Mouse (Mus musculus) megakaryocyte, embryonic 14.5 days (primary cell): ENCODE data around the gene Ttyh1. TPM values are rescaled to one million over a fixed set of nuclear protein-coding genes. Genes with fewer than 3 reads are reported as not detected.

ENCODE experiments used
- H3K27me3 ChIP-seq: replicated peaks from 2 replicates; pipeline ENCODE3; 2012; ENCODE audit warnings: inconsistent platforms
- H3K36me3 ChIP-seq: replicated peaks from 2 replicates; pipeline ENCODE3; 2012; ENCODE audit warnings: low read length, inconsistent platforms, mixed read lengths
- H3K4me1 ChIP-seq: 2 replicates; pipeline ENCODE4 v1.6.1; 2012; ENCODE audit warnings: inconsistent platforms
- H3K4me3 ChIP-seq: replicated peaks from 2 replicates; pipeline ENCODE3; 2012; ENCODE audit warnings: moderate library complexity, mild to moderate bottlenecking, inconsistent platforms
- H3K9me3 ChIP-seq: 2 replicates; pipeline ENCODE4 v1.6.1; 2012; ENCODE audit warnings: inconsistent platforms
- FLI1 ChIP-seq: IDR thresholded peaks from 2 replicates; pipeline ENCODE4 v1.6.1; 2012; ENCODE audit warnings: low read length, inconsistent platforms, mixed read lengths
- GATA1 ChIP-seq: IDR thresholded peaks from 3 replicates; pipeline ENCODE4 v1.6.1; 2012; ENCODE audit warnings: mixed read lengths, low read length, inconsistent platforms, borderline replicate concordance
- polyA plus RNA-seq: library from polyadenylated mRNA; stranded (reverse); fragments of >175 nt; gene quantifications from 2 replicates; pipeline ENCODE4 v1.2.3, GENCODE M21; 2012; ENCODE audit warnings: low replicate concordance; ENCODE audit not compliant: insufficient read depth

Gene Ttyh1
- polyA plus RNA-seq, 1 experiment, result not detected

DNA sequence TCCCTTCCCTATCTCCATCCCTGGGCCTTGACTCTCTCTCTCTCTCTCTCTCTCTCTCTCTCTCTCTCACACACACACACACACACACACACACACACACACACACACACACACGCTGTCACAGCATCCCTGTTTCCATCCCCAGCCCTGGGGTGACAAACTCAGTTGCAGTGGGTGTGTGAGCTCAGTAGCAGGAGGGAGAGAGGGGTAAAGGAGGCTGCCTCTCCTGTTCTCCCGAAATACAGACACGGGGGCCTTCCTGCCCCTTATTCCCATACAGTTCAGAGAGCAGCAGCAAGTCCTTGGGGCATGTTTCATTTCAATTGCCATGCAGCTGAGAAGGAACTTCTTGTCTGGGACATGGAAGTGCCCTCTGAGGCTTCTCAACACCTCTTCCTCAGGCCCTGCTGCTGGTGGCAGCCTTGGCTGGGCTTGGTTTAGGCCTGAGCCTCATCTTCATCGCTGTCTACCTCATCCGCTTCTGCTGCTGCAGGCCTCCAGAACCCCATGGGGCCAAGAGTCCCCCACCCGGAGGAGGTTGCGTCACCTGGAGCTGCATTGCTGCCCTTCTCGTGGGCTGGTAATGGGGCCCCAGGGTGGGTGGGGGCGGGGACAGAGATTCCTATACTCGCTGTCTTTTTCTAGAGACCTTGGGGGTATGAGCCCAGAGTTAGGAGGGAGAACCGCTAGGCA is 3.0 kb downstream of the Ttyh1 start:
- H3K4me1 ChIP-seq, result peaks cover 22% of the 10 kb centered on the region
- H3K4me3 ChIP-seq, result no peak overlapping the region

DNA sequence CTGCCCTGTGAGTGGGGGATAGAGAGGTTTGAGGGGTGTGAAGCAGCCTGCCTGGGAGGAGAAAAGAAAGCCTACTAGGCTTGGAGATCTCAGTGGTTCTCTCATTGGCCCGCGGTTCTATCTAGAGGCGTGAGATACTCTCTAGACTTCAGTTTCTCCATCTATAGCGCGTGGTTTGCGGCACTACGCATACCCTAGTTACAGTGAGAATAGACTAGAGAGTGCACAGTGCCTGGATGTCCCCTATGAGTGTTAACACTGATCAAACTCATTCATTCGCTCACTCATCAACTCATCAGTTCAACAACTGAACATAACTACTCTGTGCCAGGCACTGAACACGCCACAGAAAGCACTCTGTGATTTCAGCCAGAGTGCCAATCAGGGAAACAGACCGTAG is 3.6 kb downstream of the Ttyh1 start:
- Histone ChIP-seq H3K9me3 (peaks cover 3% of the 10 kb centered on the region; the same call in 1 of the 2 replicates), H3K27me3 (peaks cover 78% of the 10 kb centered on the region), H3K4me3 (no peak overlapping the region), H3K4me1 (peaks cover 22% of the 10 kb centered on the region), H3K36me3 (peaks cover 7% of the 10 kb centered on the region)
- no peak for TF ChIP-seq GATA1
- no peak for TF ChIP-seq FLI1

More for the DNA sequence above, 3.0 kb downstream of the Ttyh1 start:
- Histone ChIP-seq H3K27me3 (peaks cover 83% of the 10 kb centered on the region), H3K36me3 (peaks cover 2% of the 10 kb centered on the region), H3K9me3 (peaks cover 3% of the 10 kb centered on the region; the same call in 1 of the 2 replicates)
- no peak for TF ChIP-seq GATA1
- TF ChIP-seq FLI1, result no peak

DNA sequence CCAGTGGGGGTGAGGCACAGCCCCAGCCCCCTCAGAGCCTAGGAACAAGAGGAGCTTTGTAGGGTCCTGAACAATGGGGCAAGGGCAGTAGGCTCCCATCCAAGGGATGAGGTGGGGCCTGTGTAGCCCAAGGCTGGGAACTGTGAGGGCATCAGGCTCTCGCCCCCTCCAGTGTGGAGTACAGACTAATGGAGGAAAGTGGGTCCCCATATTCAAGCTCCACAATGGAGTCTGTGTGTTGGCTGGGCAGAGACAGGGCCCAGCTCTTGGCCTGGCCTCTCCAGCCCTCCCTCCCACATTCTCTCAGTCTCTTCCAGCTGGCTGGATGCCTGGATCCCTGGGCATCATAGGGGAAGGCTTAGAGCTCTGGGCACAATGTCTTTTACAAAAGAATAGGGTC is 4.5 kb downstream of the Ttyh1 start:
- Histone ChIP-seq H3K9me3 (no peaks in the 10 kb centered on the region), H3K4me1 (peaks cover 22% of the 10 kb centered on the region), H3K36me3 (peaks cover 13% of the 10 kb centered on the region), H3K27me3 (peaks cover 68% of the 10 kb centered on the region), H3K4me3 (no peak overlapping the region)
- TF ChIP-seq FLI1 (no peak), GATA1 (no peak)

DNA sequence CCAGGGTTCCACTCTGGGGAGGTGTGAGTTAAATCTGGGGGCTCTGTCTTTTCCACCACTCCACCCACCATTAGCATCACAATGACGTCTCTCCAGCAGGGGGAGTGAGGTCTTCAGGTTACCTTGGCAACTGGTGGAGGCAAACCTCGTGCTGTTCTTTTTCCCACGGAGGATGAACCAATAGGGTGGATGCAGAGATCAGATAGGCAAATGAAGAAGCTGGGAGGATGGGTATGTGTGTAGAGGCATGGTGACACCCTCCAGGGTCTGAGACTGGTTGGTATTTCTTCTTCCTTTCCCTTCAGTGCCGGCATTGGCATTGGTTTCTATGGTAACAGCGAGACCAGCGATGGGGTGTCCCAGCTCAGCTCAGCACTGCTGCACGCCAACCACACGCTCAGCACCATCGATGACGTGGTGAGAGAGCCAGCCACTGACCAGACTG is 5.1 kb downstream of the Ttyh1 start:
- Histone ChIP-seq H3K27me3 (peaks cover 62% of the 10 kb centered on the region), H3K9me3 (no peaks in the 10 kb centered on the region), H3K36me3 (peaks cover 13% of the 10 kb centered on the region), H3K4me1 (peaks cover 20% of the 10 kb centered on the region), H3K4me3 (peak overlapping the region; percentile 72)
- TF ChIP-seq GATA1 (no peak), FLI1 (no peak)

DNA sequence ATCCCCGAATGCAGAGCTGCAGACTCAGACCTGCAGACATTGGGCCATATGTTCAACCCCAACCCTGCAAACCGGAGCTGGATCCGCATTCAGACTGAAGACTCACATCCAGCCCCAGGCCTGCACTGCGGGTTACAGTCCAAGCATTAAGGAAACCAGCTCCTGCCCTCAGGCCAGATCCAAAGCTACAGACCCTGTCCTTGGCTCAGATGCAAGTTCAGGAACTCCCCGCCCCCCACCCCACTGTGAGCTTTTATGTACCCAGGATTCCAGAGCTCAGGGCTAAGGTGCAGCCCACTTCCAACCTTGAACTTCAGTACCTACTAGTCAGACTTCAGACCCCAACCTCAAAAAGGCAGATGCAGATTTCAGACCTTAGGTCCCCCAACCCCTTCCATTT is 5.6 kb downstream of the Ttyh1 start:
- TF ChIP-seq FLI1, result no peak
- TF ChIP-seq GATA1, result no peak
- Histone ChIP-seq H3K9me3 (no peaks in the 10 kb centered on the region), H3K27me3 (peaks cover 57% of the 10 kb centered on the region), H3K4me1 (peaks cover 20% of the 10 kb centered on the region), H3K4me3 (no peak overlapping the region), H3K36me3 (peaks cover 13% of the 10 kb centered on the region)

DNA sequence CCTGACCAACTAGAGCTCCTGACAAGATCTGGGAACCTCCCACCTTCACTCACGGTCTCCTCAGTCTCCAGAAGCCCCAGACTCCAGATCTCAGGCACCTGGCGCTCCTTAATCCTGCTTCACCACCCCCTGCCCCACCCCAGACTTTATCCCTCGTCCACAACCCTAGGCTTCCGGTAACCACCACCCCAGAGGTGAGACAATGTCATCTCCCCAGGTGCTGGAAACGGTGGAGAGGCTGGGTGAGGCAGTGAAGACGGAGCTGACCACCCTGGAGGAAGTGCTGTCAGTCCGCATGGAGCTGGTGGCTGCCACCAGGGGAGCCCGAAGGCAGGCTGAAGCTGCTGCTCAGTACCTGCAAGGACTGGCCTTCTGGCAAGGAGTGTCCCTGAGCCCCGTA is 6.1 kb downstream of the Ttyh1 start:
- H3K9me3 ChIP-seq, result no peaks in the 10 kb centered on the region

DNA sequence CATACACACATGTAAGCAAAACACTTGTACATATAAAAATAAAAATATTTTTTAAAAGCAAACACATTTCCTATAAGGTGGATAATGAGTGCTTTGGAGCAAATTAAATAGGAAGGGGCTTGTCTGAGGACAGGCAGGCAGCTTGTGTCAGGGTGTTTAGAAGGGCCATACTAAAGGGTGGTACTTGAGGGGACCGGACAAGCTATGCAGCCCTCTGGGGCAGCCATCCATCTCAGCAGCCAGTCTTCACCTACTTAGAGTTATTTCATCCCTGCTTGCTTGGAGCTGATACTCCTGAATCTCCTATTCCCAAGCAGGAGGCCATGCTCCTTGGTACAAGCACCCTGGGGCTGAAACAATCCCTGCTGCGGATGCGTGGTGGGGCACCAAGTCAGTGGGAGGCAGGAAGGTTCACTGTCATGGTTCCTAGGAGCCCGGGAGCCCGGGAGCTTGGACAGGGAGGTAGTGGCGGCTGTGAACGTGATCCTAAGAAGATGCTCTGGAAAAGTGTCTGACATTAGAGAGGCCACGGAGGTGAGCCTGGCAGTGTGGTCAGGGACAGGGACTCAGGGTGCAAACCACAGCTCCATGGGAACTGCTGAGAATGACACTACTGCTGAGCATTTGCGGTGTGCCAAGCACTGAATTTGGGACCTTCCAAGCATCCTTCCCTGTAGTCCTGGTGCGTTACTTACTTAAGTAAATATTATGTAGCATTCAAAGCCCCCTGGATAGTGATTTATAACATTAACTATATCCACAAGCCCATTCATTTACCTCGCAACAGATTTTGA is 8.0 kb downstream of the Ttyh1 start:
- Histone ChIP-seq H3K9me3 (no peaks in the 10 kb centered on the region), H3K36me3 (peaks cover 18% of the 10 kb centered on the region), H3K27me3 (peaks cover 35% of the 10 kb centered on the region), H3K4me3 (no peak overlapping the region), H3K4me1 (peaks cover 38% of the 10 kb centered on the region)
- TF ChIP-seq FLI1 (no peak), GATA1 (no peak)

More for the DNA sequence above, 6.1 kb downstream of the Ttyh1 start:
- Histone ChIP-seq H3K27me3 (peaks cover 53% of the 10 kb centered on the region), H3K4me1 (peaks cover 22% of the 10 kb centered on the region), H3K36me3 (peaks cover 13% of the 10 kb centered on the region), H3K4me3 (no peak overlapping the region)
- TF ChIP-seq GATA1 (no peak), FLI1 (no peak)

DNA sequence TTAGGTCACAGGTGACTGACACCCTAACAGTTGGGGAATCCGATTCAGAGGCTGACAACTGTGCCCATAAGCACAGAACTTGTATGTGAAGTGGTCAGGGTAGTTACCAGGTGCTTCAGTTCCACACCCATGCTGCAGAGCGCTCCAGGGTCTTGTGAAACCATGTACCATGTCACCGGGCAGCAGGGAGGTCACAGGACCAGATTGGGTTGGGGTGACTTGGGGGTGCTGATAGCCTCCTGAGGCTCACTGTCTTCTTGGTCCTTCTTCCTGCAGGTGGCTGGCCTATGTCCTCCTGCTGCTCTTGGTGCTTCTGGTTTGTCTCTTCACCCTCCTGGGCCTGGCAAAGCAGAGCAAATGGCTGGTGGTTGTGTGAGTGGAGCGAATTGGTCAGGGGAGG is 8.7 kb downstream of the Ttyh1 start:
- Histone ChIP-seq H3K9me3 (no peaks in the 10 kb centered on the region), H3K27me3 (peaks cover 28% of the 10 kb centered on the region), H3K4me1 (peaks cover 45% of the 10 kb centered on the region), H3K4me3 (no peak overlapping the region), H3K36me3 (peaks cover 26% of the 10 kb centered on the region)
- TF ChIP-seq FLI1, result no peak

DNA sequence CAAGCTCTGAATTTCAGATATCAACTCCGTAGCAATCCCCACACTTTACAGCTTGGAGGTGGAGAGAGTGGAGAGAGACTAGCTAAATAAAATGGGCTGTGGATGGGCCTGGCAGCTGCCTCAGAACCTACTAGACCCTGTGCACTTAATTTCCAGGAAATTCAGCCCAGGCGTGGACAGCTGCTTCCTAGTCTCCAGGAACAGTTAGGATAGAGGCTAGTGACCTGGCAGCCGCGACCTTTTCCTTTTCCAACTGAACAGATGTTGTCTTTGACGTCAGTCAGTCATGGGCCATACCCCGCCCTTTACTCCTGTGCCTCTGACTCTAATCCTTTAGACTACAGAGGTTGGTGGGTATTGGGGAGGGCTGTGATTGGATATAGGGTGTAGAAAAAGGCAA is 9.7 kb downstream of the Ttyh1 start:
- Histone ChIP-seq H3K27me3 (peaks cover 18% of the 10 kb centered on the region), H3K36me3 (peaks cover 35% of the 10 kb centered on the region), H3K9me3 (no peaks in the 10 kb centered on the region), H3K4me3 (no peak overlapping the region), H3K4me1 (peaks cover 55% of the 10 kb centered on the region)
- TF ChIP-seq GATA1, result no peak
- no peak for TF ChIP-seq FLI1
